Mouse (Mus musculus): Measurements from ENCODE around the gene Dazl.

GRCm38 (mm10) chr17:50324658-50325057, 31.2 kb upstream of the Dazl start:
- no peak for TF ChIP-seq CTCF (IDR thresholded peaks at IDR 0.05)
- TF ChIP-seq EP300 (IDR thresholded peaks at IDR 0.05; ENCODE audit: insufficient read depth, low read depth, low read length): no peak

Measured in heart, adult 2 months (tissue).